9 mouse cellular contexts compared by ENCODE assay signal in the genomic region with DNA sequence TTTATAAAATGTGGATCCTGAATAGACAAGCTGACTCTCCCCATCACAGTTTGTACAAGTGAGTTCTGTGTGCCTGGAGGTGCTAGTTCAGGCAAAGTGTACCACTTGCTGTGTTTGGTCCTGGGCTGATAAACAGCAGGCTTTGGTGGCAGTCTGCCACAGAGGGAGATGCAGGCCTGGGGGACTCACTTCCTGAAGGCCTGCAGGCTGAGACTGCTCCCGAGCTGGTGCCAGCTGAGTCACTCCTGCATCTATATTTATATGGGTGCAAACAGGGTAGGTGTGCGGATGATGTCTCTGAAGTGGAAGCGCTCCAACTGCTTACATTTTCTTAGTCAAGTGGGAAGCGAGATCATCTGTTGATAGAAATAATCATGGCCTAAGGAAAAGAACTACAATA. TPM values are rescaled to one million over a fixed set of nuclear protein-coding genes. Genes with fewer than 3 reads are reported as not detected.
DNase-seq lines count a peak whose midpoint lies in the region; ATAC-seq and TF ChIP-seq lines count a peak whose summit lies in the region.
"Had no signal": no experiment of that assay in that cellular context is flagged by ENCODE, and none has a peak within 500 bp of the region (broad histone marks: within the 10 kb centered on the region; RNA-seq: fewer than 3 reads in every experiment).

No protein-coding gene starts in this region.

- no peaks in the 10 kb centered on the region for H3K9me3 ChIP-seq in stomach, postnatal 0 days (ENCODE audit: control insufficient read depth, low read length)

- H3K27me3 ChIP-seq in stomach, postnatal 0 days (ENCODE audit: control insufficient read depth, insufficient read depth, low read length): no peaks in the 10 kb centered on the region
- no peaks in the 10 kb centered on the region for H3K27me3 ChIP-seq in thymus, adult 2 months (ENCODE audit: control insufficient read depth, insufficient read depth, low read length)

- DNase-seq in 3134 (ENCODE audit: extremely low read depth, insufficient read length, low spot score): peak; percentile 59
- peak; percentile 46 for DNase-seq in Muller cell, postnatal 12 days (ENCODE audit: inconsistent ontology term)
- DNase-seq in frontal cortex, postnatal 25 days (ENCODE audit: low spot score in 2 of 2): peak; percentile 39 to 56
- DNase-seq in layer of hippocampus, adult 8-10 months (ENCODE audit: low spot score in 2 of 2): peak; percentile 69 to 77
- DNase-seq in stomach, postnatal 0 days (ENCODE audit: low spot score): peak; percentile 28
- DNase-seq in thymus, adult 2 months: no peak
- no peak for DNase-seq in liver

- H3K9ac ChIP-seq in stomach, postnatal 0 days (ENCODE audit: low read length): no peak overlapping the region; the same call in 1 of the 2 replicates

- peak overlapping the region; percentile 56 for H3K27ac ChIP-seq in stomach, postnatal 0 days (replicated peaks)
- H3K27ac ChIP-seq in thymus, adult 2 months (ENCODE audit: control insufficient read depth, insufficient read depth, low read length): no peak overlapping the region
- H3K27ac ChIP-seq: kidney, postnatal 0 days had no signal

- H3K4me2 ChIP-seq in stomach, postnatal 0 days (replicated peaks; ENCODE audit: low read depth): no peak overlapping the region

- no peak for TF ChIP-seq EP300 in stomach, postnatal 0 days (optimal IDR thresholded peaks at IDR 0.05)

- H3K36me3 ChIP-seq in stomach, postnatal 0 days (ENCODE audit: control insufficient read depth, insufficient read depth, low read length): no peaks in the 10 kb centered on the region
- no peaks in the 10 kb centered on the region; the same call in 1 of the 2 replicates for H3K36me3 ChIP-seq in thymus, adult 2 months (ENCODE audit: control insufficient read depth, insufficient read depth, low read length)

- TF ChIP-seq CTCF in stomach, postnatal 0 days (IDR thresholded peaks at IDR 0.05; ENCODE audit: low read depth): no peak
- TF ChIP-seq CTCF in thymus, adult 2 months (IDR thresholded peaks at IDR 0.05; ENCODE audit: borderline replicate concordance, control insufficient read depth, extremely low read depth, insufficient read depth, low read length, poor library complexity): no peak

- H3K4me1 ChIP-seq in stomach, postnatal 0 days (replicated peaks; ENCODE audit: control insufficient read depth, insufficient read depth): no peaks in the 10 kb centered on the region
- H3K4me1 ChIP-seq in thymus, adult 2 months (replicated peaks; ENCODE audit: control insufficient read depth, insufficient read depth, low read length): peaks cover 3% of the 10 kb centered on the region; the same call in 1 of the 2 replicates

- WGBS in stomach, postnatal 0 days: 32% methylated on average over 4 of the region's 4 CpGs
- 18% methylated on average over 4 of the region's 4 CpGs for WGBS in thymus, adult 2 months

- ATAC-seq in stomach, postnatal 0 days (ENCODE audit: low FRiP score, low TSS enrichment): peak; percentile 61
- ATAC-seq in activated CD4-positive, CD25-positive, alpha-beta regulatory T cell, adult 4 months: no peak

- no peak overlapping the region for H3K4me3 ChIP-seq in stomach, postnatal 0 days (ENCODE audit: low read depth, low read length)
- no peak overlapping the region for H3K4me3 ChIP-seq in thymus, adult 2 months (ENCODE audit: control insufficient read depth, insufficient read depth, low read length)

- no peak for TF ChIP-seq POLR2A in thymus, adult 2 months (IDR thresholded peaks at IDR 0.05; ENCODE audit: control insufficient read depth, extremely low read depth, insufficient read depth, low read length, poor library complexity)

RNA-seq across cellular contexts. Expression of a gene that starts 14.9 kb away (rescaled TPM):
- total RNA-seq in layer of hippocampus, adult 8-10 months (2022): 100 to 1,000 TPM; 246 to 356 (median 299) TPM
- polyA plus RNA-seq in stomach, postnatal 0 days (2015; fragmentation: Nextera tagmentation; extraction: Ambion mirVana): 1,024 and 1,071 TPM in 2 replicates
- 159 and 250 TPM in 2 replicates for polyA plus RNA-seq in thymus, adult 2 months (2012; rRNA removed)
- polyA plus RNA-seq in activated CD4-positive, CD25-positive, alpha-beta regulatory T cell, adult 4 months (2017; shearing (Covaris generic)): 100 to 1,000 TPM; 538 to 670 TPM

RNA-seq across cellular contexts. Expression of a gene that starts 24.5 kb away (rescaled TPM):
- 100 to 1,000 TPM in 1 of 4 experiments, 10 to 100 TPM in 3; 63.4 to 103 (median 80.1) TPM for total RNA-seq in layer of hippocampus, adult 8-10 months (2022)
- polyA plus RNA-seq in stomach, postnatal 0 days (2015; fragmentation: Nextera tagmentation; extraction: Ambion mirVana): 3.9 and 4.3 TPM in 2 replicates
- 71.4 and 81.9 TPM in 2 replicates for polyA plus RNA-seq in thymus, adult 2 months (2012; rRNA removed)
- 10 to 100 TPM; 28.7 to 31.1 TPM for polyA plus RNA-seq in activated CD4-positive, CD25-positive, alpha-beta regulatory T cell, adult 4 months (2017; shearing (Covaris generic))

RNA-seq across cellular contexts. Expression of a gene that starts 59.8 kb away (rescaled TPM):
- total RNA-seq in layer of hippocampus, adult 8-10 months (2022): 10 to 100 TPM; 69.7 to 84.9 (median 72.3) TPM
- polyA plus RNA-seq in stomach, postnatal 0 days (2015; fragmentation: Nextera tagmentation; extraction: Ambion mirVana): 11.7 and 14.3 TPM in 2 replicates
- 23.0 and 23.7 TPM in 2 replicates for polyA plus RNA-seq in thymus, adult 2 months (2012; rRNA removed)
- 10 to 100 TPM; 34.0 to 38.4 TPM for polyA plus RNA-seq in activated CD4-positive, CD25-positive, alpha-beta regulatory T cell, adult 4 months (2017; shearing (Covaris generic))

Comparison
In these comparisons a context has a peak if more than half of its experiments do, and no peak if none do; other contexts are left out.
1. DNase-seq: peak in 3134 (single experiment), Muller cell, postnatal 12 days (single experiment), frontal cortex, postnatal 25 days (2 of 2), layer of hippocampus, adult 8-10 months (2 of 2) and stomach, postnatal 0 days (single experiment); none in thymus, adult 2 months (single experiment) and liver (single experiment).